Mouse (Mus musculus): ENCODE data around the gene Pgd. TPM values are rescaled to one million over a fixed set of nuclear protein-coding genes. Genes with fewer than 3 reads are reported as not detected.

Gene Pgd
- polyA plus RNA-seq, 1 experiment from 2014 or later: 113 TPM

GRCm38 (mm10) chr4:149179573-149179972 lies 13.0 kb upstream of the Pgd start:
- H3K9ac ChIP-seq (ENCODE audit: low read depth, low read length): no peak overlapping the region
- no peaks in the 10 kb centered on the region for H3K27me3 ChIP-seq (replicated peaks; ENCODE audit: control insufficient read depth, insufficient read depth, low read length)
- no peak overlapping the region for H3K4me3 ChIP-seq (ENCODE audit: low read depth, low read length)
- H3K36me3 ChIP-seq (ENCODE audit: control insufficient read depth, insufficient read depth): peaks cover 49% of the 10 kb centered on the region
- no peak overlapping the region for H3K4me2 ChIP-seq (replicated peaks; ENCODE audit: low read depth)
- 0 out of 2 replicates have a peak overlapping the region, but pooled peaks have one; percentile 15 for H3K27ac ChIP-seq (ENCODE audit: low read depth, low read length)
- no peaks in the 10 kb centered on the region for H3K4me1 ChIP-seq (replicated peaks; ENCODE audit: control insufficient read depth, insufficient read depth, low read length)
- no peak for ATAC-seq
- no peaks in the 10 kb centered on the region for H3K9me3 ChIP-seq (ENCODE audit: control insufficient read depth)
- no peak for TF ChIP-seq CTCF (IDR thresholded peaks at IDR 0.05; ENCODE audit: low read depth)
- WGBS: 65% methylated on average over 4 of the region's 4 CpGs

DNA sequence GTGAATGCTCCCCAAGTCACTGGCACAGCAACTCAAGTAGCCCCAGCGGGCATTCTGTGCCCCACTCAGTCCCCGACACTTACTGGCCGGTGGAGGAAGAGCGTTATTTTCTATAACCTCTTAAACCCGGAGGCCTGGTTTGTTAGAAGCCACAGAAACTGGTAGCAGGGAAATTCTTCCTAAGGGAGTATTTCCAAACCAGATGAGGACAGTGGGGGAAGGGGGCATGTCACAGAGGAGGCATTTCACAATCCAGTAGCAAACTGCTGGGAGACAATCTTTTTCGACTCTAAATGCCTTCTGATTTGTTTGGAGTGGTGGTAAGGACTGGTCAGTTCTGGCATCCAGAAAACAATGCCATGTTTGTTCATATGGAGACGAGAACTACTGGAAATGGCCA lies 12.6 kb upstream of the Pgd start:
- no peaks in the 10 kb centered on the region for H3K27me3 ChIP-seq (replicated peaks; ENCODE audit: control insufficient read depth, insufficient read depth, low read length)
- no peaks in the 10 kb centered on the region for H3K9me3 ChIP-seq (ENCODE audit: control insufficient read depth)
- TF ChIP-seq CTCF (IDR thresholded peaks at IDR 0.05; ENCODE audit: low read depth): no peak
- H3K4me3 ChIP-seq (ENCODE audit: low read depth, low read length): no peak overlapping the region
- ATAC-seq: no peak
- H3K9ac ChIP-seq (ENCODE audit: low read depth, low read length): no peak overlapping the region
- peaks cover 45% of the 10 kb centered on the region for H3K36me3 ChIP-seq (ENCODE audit: control insufficient read depth, insufficient read depth)
- WGBS: 84% methylated on average over 7 of the region's 7 CpGs
- 0 out of 2 replicates have a peak overlapping the region, but pooled peaks have one; percentile 15 for H3K27ac ChIP-seq (ENCODE audit: low read depth, low read length)
- H3K4me2 ChIP-seq (replicated peaks; ENCODE audit: low read depth): no peak overlapping the region
- H3K4me1 ChIP-seq (replicated peaks; ENCODE audit: control insufficient read depth, insufficient read depth, low read length): no peaks in the 10 kb centered on the region

DNA sequence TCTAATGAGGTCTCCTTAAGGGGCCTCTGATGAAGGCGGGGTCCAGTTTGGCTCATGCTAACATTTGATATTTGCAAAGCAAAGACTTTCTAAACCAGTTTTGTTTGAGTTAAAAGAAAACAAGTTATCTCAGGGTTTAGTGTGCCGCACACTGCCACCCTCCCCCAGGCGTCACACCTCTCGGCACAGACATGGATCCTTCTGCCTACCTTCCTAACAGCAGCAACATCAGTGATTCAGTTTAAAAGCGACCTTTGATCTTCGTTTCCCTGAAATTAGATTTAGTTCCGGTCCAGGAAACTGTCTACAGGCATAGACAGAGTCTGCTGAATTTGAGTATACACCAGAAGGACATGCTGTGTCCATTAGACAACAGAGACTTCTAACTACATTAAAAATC lies 11.8 kb upstream of the Pgd start:
- no peak overlapping the region for H3K27ac ChIP-seq (ENCODE audit: low read depth, low read length)
- 38% methylated on average over 7 of the region's 7 CpGs for WGBS
- no peak overlapping the region for H3K4me3 ChIP-seq (ENCODE audit: low read depth, low read length)
- no peak for TF ChIP-seq CTCF (IDR thresholded peaks at IDR 0.05; ENCODE audit: low read depth)
- H3K36me3 ChIP-seq (ENCODE audit: control insufficient read depth, insufficient read depth): peaks cover 38% of the 10 kb centered on the region
- H3K9me3 ChIP-seq (ENCODE audit: control insufficient read depth): no peaks in the 10 kb centered on the region
- no peak overlapping the region for H3K9ac ChIP-seq (ENCODE audit: low read depth, low read length)
- ATAC-seq: peak; percentile 50
- H3K4me2 ChIP-seq (replicated peaks; ENCODE audit: low read depth): no peak overlapping the region; the same call in 1 of the 2 replicates
- H3K27me3 ChIP-seq (replicated peaks; ENCODE audit: control insufficient read depth, insufficient read depth, low read length): no peaks in the 10 kb centered on the region
- no peaks in the 10 kb centered on the region for H3K4me1 ChIP-seq (replicated peaks; ENCODE audit: control insufficient read depth, insufficient read depth, low read length)

DNA sequence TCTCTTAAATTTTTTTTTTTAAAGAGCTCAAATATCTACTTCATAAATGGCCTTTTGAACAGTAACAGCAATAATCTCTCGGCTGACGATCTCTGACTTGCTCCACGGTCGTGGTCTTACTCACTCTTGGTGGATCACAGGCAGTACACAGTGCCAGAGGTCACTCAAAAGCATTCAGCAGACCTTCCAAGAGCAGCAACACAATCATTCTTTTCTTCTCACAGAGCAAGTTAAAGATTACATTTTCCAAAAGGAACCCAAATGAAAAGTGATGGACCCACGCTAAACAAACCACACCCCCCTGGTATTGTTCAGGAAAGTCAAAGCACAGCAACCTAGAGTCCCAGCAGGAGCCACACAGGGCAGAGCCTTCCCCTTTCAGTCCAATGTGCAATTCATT lies 10.5 kb upstream of the Pgd start:
- ATAC-seq: no peak
- Histone ChIP-seq H3K4me1 (replicated peaks; ENCODE audit: control insufficient read depth, insufficient read depth, low read length) (no peaks in the 10 kb centered on the region), H3K9me3 (ENCODE audit: control insufficient read depth) (no peaks in the 10 kb centered on the region), H3K27ac (ENCODE audit: low read depth, low read length) (no peak overlapping the region), H3K9ac (ENCODE audit: low read depth, low read length) (no peak overlapping the region), H3K4me3 (ENCODE audit: low read depth, low read length) (no peak overlapping the region), H3K27me3 (replicated peaks; ENCODE audit: control insufficient read depth, insufficient read depth, low read length) (no peaks in the 10 kb centered on the region), H3K4me2 (replicated peaks; ENCODE audit: low read depth) (no peak overlapping the region), H3K36me3 (ENCODE audit: control insufficient read depth, insufficient read depth) (peaks cover 26% of the 10 kb centered on the region)
- WGBS: 23% methylated on average over 5 of the region's 5 CpGs
- TF ChIP-seq CTCF (IDR thresholded peaks at IDR 0.05; ENCODE audit: low read depth): no peak

GRCm38 (mm10) chr4:149176645-149177044 lies 10.1 kb upstream of the Pgd start:
- no peak overlapping the region for H3K27ac ChIP-seq (ENCODE audit: low read depth, low read length)
- peaks cover 22% of the 10 kb centered on the region for H3K36me3 ChIP-seq (ENCODE audit: control insufficient read depth, insufficient read depth)
- no peak overlapping the region for H3K9ac ChIP-seq (ENCODE audit: low read depth, low read length)
- ATAC-seq: no peak
- H3K27me3 ChIP-seq (replicated peaks; ENCODE audit: control insufficient read depth, insufficient read depth, low read length): no peaks in the 10 kb centered on the region
- TF ChIP-seq CTCF (IDR thresholded peaks at IDR 0.05; ENCODE audit: low read depth): no peak
- WGBS: 69% methylated on average over 6 of the region's 6 CpGs
- no peaks in the 10 kb centered on the region for H3K9me3 ChIP-seq (ENCODE audit: control insufficient read depth)
- no peak overlapping the region for H3K4me2 ChIP-seq (replicated peaks; ENCODE audit: low read depth)
- no peaks in the 10 kb centered on the region for H3K4me1 ChIP-seq (replicated peaks; ENCODE audit: control insufficient read depth, insufficient read depth, low read length)
- no peak overlapping the region for H3K4me3 ChIP-seq (ENCODE audit: low read depth, low read length)

DNA sequence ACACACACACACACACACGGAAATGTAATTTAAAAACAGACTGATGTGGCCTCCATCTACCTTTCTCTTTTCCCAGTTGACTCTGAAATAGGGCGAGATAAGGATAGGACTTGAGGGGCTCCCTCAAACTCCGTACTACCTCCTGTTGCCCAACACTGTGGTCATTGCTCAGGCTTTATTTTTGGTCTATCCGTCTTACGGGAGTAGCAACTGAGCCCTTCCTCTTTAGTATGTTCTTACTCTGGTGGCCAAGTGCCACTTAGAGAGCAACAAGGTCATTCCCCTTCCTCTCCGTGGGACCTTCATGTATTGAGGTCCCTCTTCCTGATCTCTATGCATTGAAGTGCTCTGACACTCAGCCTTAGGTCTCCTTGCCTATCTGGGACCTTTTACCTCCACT lies 7.1 kb upstream of the Pgd start:
- no peak for ATAC-seq

GRCm38 (mm10) chr4:149172666-149173065 lies 6.1 kb upstream of the Pgd start:
- Histone ChIP-seq H3K4me3 (ENCODE audit: low read depth, low read length) (no peak overlapping the region), H3K27ac (ENCODE audit: low read depth, low read length) (no peak overlapping the region), H3K4me1 (replicated peaks; ENCODE audit: control insufficient read depth, insufficient read depth, low read length) (peaks cover 3% of the 10 kb centered on the region; the same call in 1 of the 2 replicates), H3K27me3 (replicated peaks; ENCODE audit: control insufficient read depth, insufficient read depth, low read length) (no peaks in the 10 kb centered on the region), H3K9me3 (ENCODE audit: control insufficient read depth) (no peaks in the 10 kb centered on the region), H3K36me3 (ENCODE audit: control insufficient read depth, insufficient read depth) (no peaks in the 10 kb centered on the region), H3K4me2 (replicated peaks; ENCODE audit: low read depth) (no peak overlapping the region), H3K9ac (ENCODE audit: low read depth, low read length) (no peak overlapping the region; the same call in 1 of the 2 replicates)
- no peak for ATAC-seq
- WGBS: 66% methylated on average over 2 of the region's 2 CpGs
- TF ChIP-seq CTCF (IDR thresholded peaks at IDR 0.05; ENCODE audit: low read depth): no peak

More for the DNA sequence above, 7.1 kb upstream of the Pgd start:
- H3K4me3 ChIP-seq (ENCODE audit: low read depth, low read length): no peak overlapping the region
- 80% methylated on average over 6 of the region's 6 CpGs for WGBS
- peaks cover 3% of the 10 kb centered on the region; the same call in 1 of the 2 replicates for H3K4me1 ChIP-seq (replicated peaks; ENCODE audit: control insufficient read depth, insufficient read depth, low read length)
- H3K9ac ChIP-seq (ENCODE audit: low read depth, low read length): no peak overlapping the region
- no peaks in the 10 kb centered on the region for H3K36me3 ChIP-seq (ENCODE audit: control insufficient read depth, insufficient read depth)
- no peaks in the 10 kb centered on the region for H3K27me3 ChIP-seq (replicated peaks; ENCODE audit: control insufficient read depth, insufficient read depth, low read length)
- no peak overlapping the region for H3K4me2 ChIP-seq (replicated peaks; ENCODE audit: low read depth)
- H3K27ac ChIP-seq (ENCODE audit: low read depth, low read length): no peak overlapping the region
- no peak for TF ChIP-seq CTCF (IDR thresholded peaks at IDR 0.05; ENCODE audit: low read depth)
- H3K9me3 ChIP-seq (ENCODE audit: control insufficient read depth): no peaks in the 10 kb centered on the region
